Mouse (Mus musculus) pancreas, adult 10 weeks (tissue): ENCODE data around the gene Clip1. TPM values are rescaled to one million over a fixed set of nuclear protein-coding genes. Genes with fewer than 3 reads are reported as not detected.

Source experiments
- polyA plus RNA-seq: library from polyadenylated mRNA; stranded (reverse); fragments of 350-450 nt; fragmentation: Illumina TruSeq; extraction: RNeasy Lipid Tissue Mini Kit (QIAGEN cat#74804); gene quantifications from one replicate; pipeline ENCODE4 v1.2.3, GENCODE M21; 2015; ENCODE audit warnings: low read depth, low replicate concordance; ENCODE audit not compliant: insufficient read depth

Gene Clip1
- polyA plus RNA-seq: 27.0 TPM

DNA sequence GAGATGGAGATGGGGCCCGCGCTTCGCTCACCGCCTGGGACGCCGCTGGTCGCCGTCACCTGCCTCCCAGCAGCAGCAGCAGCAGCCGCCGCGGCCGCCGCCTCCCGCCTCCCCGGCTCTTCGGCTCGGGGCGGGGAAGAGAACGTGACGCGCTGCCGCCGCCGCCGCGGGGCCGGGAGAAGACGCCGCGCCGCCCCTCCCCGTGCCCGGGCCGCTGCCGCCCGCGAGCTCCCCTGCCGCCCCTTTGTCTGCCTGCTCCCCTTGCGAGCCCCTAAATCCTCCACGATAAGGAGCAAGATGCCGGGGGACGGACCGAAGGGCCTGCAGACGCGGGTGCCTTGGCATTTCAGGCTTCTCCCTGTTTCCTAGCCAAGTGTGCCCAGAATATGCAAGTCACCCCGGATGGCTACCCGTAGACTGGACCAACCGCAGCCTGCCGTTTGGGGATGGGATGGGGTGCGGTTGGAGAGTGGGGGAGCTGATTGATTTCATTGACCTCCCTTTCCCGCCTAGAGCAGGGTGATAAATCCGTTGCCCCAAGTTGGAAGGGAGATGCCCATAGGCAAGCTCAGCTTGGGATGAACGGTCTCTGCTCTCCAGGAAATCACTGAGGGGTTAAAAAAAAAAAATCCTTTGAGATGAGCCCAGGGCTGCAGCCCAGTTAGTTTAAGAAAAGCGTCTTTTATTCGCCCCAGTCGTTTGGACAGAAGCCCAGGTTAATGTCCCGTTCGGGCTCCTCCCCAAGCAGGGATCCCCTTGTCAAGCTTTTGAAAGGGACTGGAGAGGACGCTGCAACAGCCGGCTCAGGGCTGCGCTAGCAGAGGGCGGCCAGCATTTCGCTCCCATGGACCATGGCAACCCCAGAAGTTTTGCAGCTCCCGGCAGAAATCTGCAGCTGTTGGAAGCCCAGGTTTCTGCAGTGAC is at the start of gene Clip1:
TSS of gene Clip1 (minus strand) at position 398 of the 924 bp plus-strand sequence.

DNA sequence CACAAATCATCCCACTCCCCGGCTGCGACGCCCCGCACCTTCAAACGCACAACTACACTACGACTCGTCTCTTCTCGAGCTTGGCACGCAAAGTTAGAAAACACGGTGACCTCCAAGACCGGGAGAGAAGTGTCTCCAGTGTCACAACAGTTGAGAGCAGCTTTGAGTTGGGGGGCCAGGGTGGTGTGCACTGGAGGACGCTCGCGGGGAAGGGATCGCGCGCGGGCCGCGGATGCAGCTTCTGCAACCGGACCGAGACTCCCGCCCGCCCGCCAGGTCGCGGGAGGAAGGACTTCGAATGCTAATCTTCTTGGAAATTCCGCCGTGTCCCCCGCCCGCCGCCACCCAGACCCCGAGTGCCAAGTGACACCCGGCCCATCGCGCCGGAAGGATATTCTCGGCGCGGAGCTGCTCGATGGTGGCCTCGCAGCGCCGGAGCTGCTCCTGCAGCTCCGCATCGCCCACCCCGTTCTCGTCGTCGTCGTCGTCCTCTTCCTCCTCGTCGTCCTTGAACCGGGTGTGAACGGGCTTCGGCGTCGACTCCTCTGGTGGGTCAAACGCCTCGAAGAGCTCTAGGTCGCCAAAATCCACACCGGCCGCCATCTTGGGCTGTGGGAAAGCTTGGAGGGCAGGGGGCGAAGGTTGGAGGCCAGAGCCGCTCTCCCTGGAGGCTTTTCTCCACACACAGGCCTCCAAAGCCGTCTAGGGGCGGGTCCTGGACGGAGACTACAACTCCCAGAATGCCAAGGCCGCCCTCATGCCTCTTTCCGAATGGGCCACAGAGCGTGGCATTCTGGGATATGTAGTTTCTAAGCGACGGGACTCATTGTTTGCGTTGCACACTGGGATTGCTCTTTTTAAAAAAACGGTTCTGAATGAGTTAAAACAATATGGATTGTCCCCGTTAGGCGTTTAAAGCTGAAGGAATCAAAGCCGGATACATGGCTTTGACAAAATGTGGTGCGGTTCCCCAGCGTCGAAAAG is 36.2 kb upstream of the Clip1 start, which contains the start of gene Zcchc8:
TSS of gene Zcchc8 (minus strand) at position 773 of the 984 bp plus-strand sequence.

DNA sequence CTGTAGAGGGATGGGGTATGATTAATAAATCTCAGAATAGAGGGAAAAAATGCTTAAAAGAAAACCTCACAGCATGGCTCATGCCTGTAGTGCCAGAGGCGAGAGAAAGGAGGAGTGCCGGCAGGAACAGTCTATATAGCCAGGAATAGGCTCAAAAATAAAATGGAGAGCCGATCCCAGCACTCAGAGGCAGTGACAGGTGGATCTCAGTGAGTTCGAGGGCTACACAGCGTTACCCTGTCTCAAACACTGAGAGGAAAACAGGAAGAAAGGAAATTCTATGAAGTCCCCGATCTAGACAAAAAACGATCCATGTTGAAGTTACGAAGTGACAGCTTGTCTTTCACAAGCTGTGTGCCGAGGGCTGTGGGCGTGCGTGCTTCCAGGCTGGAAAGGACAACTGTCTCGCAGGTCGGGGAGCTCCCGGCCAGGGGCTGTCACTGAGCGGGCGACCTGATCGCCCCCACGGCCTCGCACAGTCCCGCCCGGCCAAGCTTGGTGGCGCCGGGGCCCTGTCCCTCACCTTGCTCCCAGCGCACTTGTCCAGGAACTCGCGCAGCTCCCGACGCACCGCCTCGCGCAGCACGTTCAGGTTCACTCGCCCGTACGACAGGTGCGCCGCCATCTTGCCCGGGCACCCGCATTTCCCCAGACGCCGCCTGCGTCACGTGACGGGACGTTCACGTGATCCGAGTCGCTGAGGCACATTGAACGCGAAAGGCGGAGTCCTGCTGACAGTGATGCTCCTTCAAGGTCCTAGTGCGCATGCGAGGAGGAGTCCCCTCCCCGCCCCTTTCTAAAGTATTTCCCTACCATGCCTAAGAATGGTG is 111.8 kb downstream of the Clip1 start, which contains the start of gene Vps33a:
TSS of gene Vps33a (minus strand) at position 682 of the 830 bp plus-strand sequence.

Other genes with a start within 250 kb of the Clip1 start
- not detected for gene Lrrc43, start 195.3 kb downstream of the Clip1 start, polyA plus RNA-seq
- gene Il31, start 195.1 kb downstream of the Clip1 start, polyA plus RNA-seq: not detected
- gene B3gnt4, start 174.2 kb downstream of the Clip1 start, polyA plus RNA-seq: not detected
- gene Diablo, start 160.4 kb downstream of the Clip1 start, polyA plus RNA-seq: 13.4 TPM
- gene Gm49027, start 159.1 kb downstream of the Clip1 start, polyA plus RNA-seq: not detected
- 4.8 TPM for gene Vps33a, start 111.6 kb downstream of the Clip1 start, polyA plus RNA-seq
- gene Zcchc8, start 36.5 kb upstream of the Clip1 start, polyA plus RNA-seq: 18.1 TPM
- gene Rsrc2, start 64.8 kb upstream of the Clip1 start, polyA plus RNA-seq: 35.3 TPM
- not detected for gene Kntc1, start 65.1 kb upstream of the Clip1 start, polyA plus RNA-seq
- not detected for gene Hcar2, start 180.9 kb upstream of the Clip1 start, polyA plus RNA-seq
- gene Hcar1, start 195.4 kb upstream of the Clip1 start, polyA plus RNA-seq: 0.41 TPM
- 7.8 TPM for gene Denr, start 222.6 kb upstream of the Clip1 start, polyA plus RNA-seq
- gene Gm43518, start 242.8 kb upstream of the Clip1 start, polyA plus RNA-seq: not detected
- gene Ccdc62, start 246.1 kb upstream of the Clip1 start, polyA plus RNA-seq: 3.9 TPM